Mouse (Mus musculus): ENCODE results near the gene Mgat5. TPM values are rescaled to one million over a fixed set of nuclear protein-coding genes. Genes with fewer than 3 reads are reported as not detected.

Gene Mgat5
- polyA plus RNA-seq, 1 experiment from 2014 or later, result 4.6 TPM

- Histone ChIP-seq H3K4me3 (replicated peaks; ENCODE audit: low read depth, low read length) (no peak overlapping the region), H3K27me3 (ENCODE audit: insufficient read depth, low read length) (no peaks in the 10 kb centered on the region), H3K9me3 (replicated peaks; ENCODE audit: low read length) (no peaks in the 10 kb centered on the region), H3K9ac (ENCODE audit: low read depth, low read length) (no peak overlapping the region), H3K36me3 (ENCODE audit: insufficient read depth, low read length) (no peaks in the 10 kb centered on the region), H3K4me1 (replicated peaks; ENCODE audit: insufficient read depth, low read length) (no peaks in the 10 kb centered on the region), H3K4me2 (ENCODE audit: low read length) (no peak overlapping the region), H3K27ac (no peak overlapping the region)
- ATAC-seq (replicated peaks; ENCODE audit: low FRiP score, low read depth) (no peak), DNase-seq (ENCODE audit: low spot score) (no peak)
- no peak for TF ChIP-seq CTCF (IDR thresholded peaks at IDR 0.05; ENCODE audit: low read depth)
- 83% methylated on average over 8 of the region's 8 CpGs for WGBS
Measured at GRCm38 (mm10) chr1:127169516-127169915, 35.3 kb upstream of the Mgat5 start.

DNA sequence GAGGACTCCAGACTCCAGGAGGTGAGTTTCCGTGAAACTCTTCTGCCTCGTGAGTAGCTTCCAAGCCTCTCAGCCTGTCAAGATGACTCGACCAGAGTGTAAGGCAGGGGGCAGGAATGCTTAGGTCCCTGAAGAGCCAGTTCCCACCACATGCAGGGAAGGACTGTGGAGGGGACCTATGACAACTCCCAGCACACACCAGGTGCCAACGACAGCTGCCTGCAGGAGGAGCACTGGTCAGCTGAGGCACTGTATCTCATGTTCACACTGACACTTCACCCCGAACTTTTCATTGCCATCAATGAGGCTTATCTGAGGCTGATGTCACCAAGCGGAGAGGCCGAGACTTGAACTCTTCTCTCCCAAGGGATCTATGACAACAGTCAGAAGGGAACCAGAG lies 33.5 kb upstream of the Mgat5 start:
- Histone ChIP-seq H3K27me3 (ENCODE audit: insufficient read depth, low read length) (no peaks in the 10 kb centered on the region), H3K9ac (ENCODE audit: low read depth, low read length) (no peak overlapping the region), H3K9me3 (replicated peaks; ENCODE audit: low read length) (no peaks in the 10 kb centered on the region), H3K27ac (no peak overlapping the region), H3K4me3 (replicated peaks; ENCODE audit: low read depth, low read length) (no peak overlapping the region), H3K36me3 (ENCODE audit: insufficient read depth, low read length) (no peaks in the 10 kb centered on the region), H3K4me1 (replicated peaks; ENCODE audit: insufficient read depth, low read length) (no peaks in the 10 kb centered on the region), H3K4me2 (ENCODE audit: low read length) (no peak overlapping the region)
- no peak for ATAC-seq (replicated peaks; ENCODE audit: low FRiP score, low read depth)
- DNase-seq (ENCODE audit: low spot score), result no peak
- WGBS, result 87% methylated on average over 7 of the region's 7 CpGs
- no peak for TF ChIP-seq CTCF (IDR thresholded peaks at IDR 0.05; ENCODE audit: low read depth)

DNA sequence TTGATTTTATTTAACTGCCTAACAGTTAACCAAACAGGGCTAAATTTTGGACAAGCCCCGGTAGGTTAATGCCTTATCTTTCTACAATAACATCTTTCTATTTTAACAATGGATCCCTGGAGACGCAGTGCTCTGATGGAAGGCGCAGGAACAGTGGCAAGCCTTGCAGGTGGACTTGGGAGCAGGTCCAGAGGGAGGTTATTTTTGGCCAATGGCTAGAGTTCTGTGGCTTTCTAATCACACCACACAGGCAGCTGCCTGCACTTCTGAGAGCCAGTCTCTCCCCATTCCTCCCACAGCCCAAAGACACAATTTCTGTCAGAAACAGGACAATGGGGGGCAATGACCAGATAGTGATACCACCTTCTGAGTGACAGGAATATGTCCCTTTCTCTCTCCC lies 31.4 kb upstream of the Mgat5 start:
- WGBS, result 73% methylated on average over 3 of the region's 3 CpGs
- no peak for DNase-seq (ENCODE audit: low spot score)
- Histone ChIP-seq H3K4me2 (ENCODE audit: low read length) (no peak overlapping the region), H3K36me3 (ENCODE audit: insufficient read depth, low read length) (no peaks in the 10 kb centered on the region), H3K27ac (no peak overlapping the region), H3K9ac (ENCODE audit: low read depth, low read length) (no peak overlapping the region), H3K4me1 (replicated peaks; ENCODE audit: insufficient read depth, low read length) (no peaks in the 10 kb centered on the region), H3K4me3 (replicated peaks; ENCODE audit: low read depth, low read length) (no peak overlapping the region), H3K9me3 (replicated peaks; ENCODE audit: low read length) (no peaks in the 10 kb centered on the region), H3K27me3 (ENCODE audit: insufficient read depth, low read length) (no peaks in the 10 kb centered on the region)
- ATAC-seq (replicated peaks; ENCODE audit: low FRiP score, low read depth), result no peak
- TF ChIP-seq CTCF (IDR thresholded peaks at IDR 0.05; ENCODE audit: low read depth), result no peak

- 80% methylated on average over 6 of the region's 6 CpGs for WGBS
- ATAC-seq (replicated peaks; ENCODE audit: low FRiP score, low read depth), result no peak
Measured at GRCm38 (mm10) chr1:127192396-127192795, 12.4 kb upstream of the Mgat5 start.

GRCm38 (mm10) chr1:127199186-127199585 lies 5.6 kb upstream of the Mgat5 start:
- DNase-seq (ENCODE audit: low spot score), result no peak
- no peak for TF ChIP-seq CTCF (IDR thresholded peaks at IDR 0.05; ENCODE audit: low read depth)
- Histone ChIP-seq H3K4me3 (replicated peaks; ENCODE audit: low read depth, low read length) (no peak overlapping the region), H3K9me3 (replicated peaks; ENCODE audit: low read length) (no peaks in the 10 kb centered on the region), H3K27ac (no peak overlapping the region), H3K4me2 (ENCODE audit: low read length) (no peak overlapping the region), H3K4me1 (replicated peaks; ENCODE audit: insufficient read depth, low read length) (no peaks in the 10 kb centered on the region), H3K9ac (ENCODE audit: low read depth, low read length) (no peak overlapping the region), H3K27me3 (ENCODE audit: insufficient read depth, low read length) (no peaks in the 10 kb centered on the region), H3K36me3 (ENCODE audit: insufficient read depth, low read length) (no peaks in the 10 kb centered on the region)
- ATAC-seq (replicated peaks; ENCODE audit: low FRiP score, low read depth), result no peak
- WGBS, result 51% methylated on average over 2 of the region's 2 CpGs

More at GRCm38 (mm10) chr1:127192396-127192795, 12.4 kb upstream of the Mgat5 start:
- Histone ChIP-seq H3K4me2 (ENCODE audit: low read length) (no peak overlapping the region), H3K9me3 (replicated peaks; ENCODE audit: low read length) (no peaks in the 10 kb centered on the region), H3K4me3 (replicated peaks; ENCODE audit: low read depth, low read length) (no peak overlapping the region), H3K27ac (no peak overlapping the region), H3K9ac (ENCODE audit: low read depth, low read length) (no peak overlapping the region), H3K27me3 (ENCODE audit: insufficient read depth, low read length) (no peaks in the 10 kb centered on the region), H3K36me3 (ENCODE audit: insufficient read depth, low read length) (no peaks in the 10 kb centered on the region), H3K4me1 (replicated peaks; ENCODE audit: insufficient read depth, low read length) (no peaks in the 10 kb centered on the region)
- no peak for TF ChIP-seq CTCF (IDR thresholded peaks at IDR 0.05; ENCODE audit: low read depth)
- DNase-seq (ENCODE audit: low spot score), result no peak

- Histone ChIP-seq H3K4me3 (replicated peaks; ENCODE audit: low read depth, low read length) (no peak overlapping the region), H3K4me1 (replicated peaks; ENCODE audit: insufficient read depth, low read length) (0 out of 2 replicates have a peak, but pooled peaks cover 3% of the 10 kb centered on the region), H3K9ac (ENCODE audit: low read depth, low read length) (no peak overlapping the region), H3K27me3 (ENCODE audit: insufficient read depth, low read length) (no peaks in the 10 kb centered on the region), H3K27ac (no peak overlapping the region), H3K36me3 (ENCODE audit: insufficient read depth, low read length) (no peaks in the 10 kb centered on the region), H3K9me3 (replicated peaks; ENCODE audit: low read length) (no peaks in the 10 kb centered on the region), H3K4me2 (ENCODE audit: low read length) (no peak overlapping the region)
- no peak for TF ChIP-seq CTCF (IDR thresholded peaks at IDR 0.05; ENCODE audit: low read depth)
- no peak for DNase-seq (ENCODE audit: low spot score)
- no peak for ATAC-seq (replicated peaks; ENCODE audit: low FRiP score, low read depth)
- 60% methylated on average over 4 of the region's 4 CpGs for WGBS
Measured at GRCm38 (mm10) chr1:127202360-127202759, 2.5 kb upstream of the Mgat5 start.

GRCm38 (mm10) chr1:127203231-127203764 lies 1.5 kb upstream of the Mgat5 start:
- no peak overlapping the region for H3K9ac ChIP-seq (ENCODE audit: low read depth, low read length)
- no peak overlapping the region for H3K4me2 ChIP-seq (ENCODE audit: low read length)
- H3K36me3 ChIP-seq (ENCODE audit: insufficient read depth, low read length), result no peaks in the 10 kb centered on the region
- ATAC-seq (replicated peaks; ENCODE audit: low FRiP score, low read depth), result no peak
- peak; percentile 76 for DNase-seq (ENCODE audit: low spot score)
- H3K27ac ChIP-seq, result no peak overlapping the region
- 0 out of 2 replicates have a peak, but pooled peaks cover 3% of the 10 kb centered on the region for H3K4me1 ChIP-seq (replicated peaks; ENCODE audit: insufficient read depth, low read length)
- no peak overlapping the region for H3K4me3 ChIP-seq (replicated peaks; ENCODE audit: low read depth, low read length)
- 37% methylated on average over 4 of the region's 4 CpGs for WGBS
- H3K27me3 ChIP-seq (ENCODE audit: insufficient read depth, low read length), result no peaks in the 10 kb centered on the region
- no peaks in the 10 kb centered on the region for H3K9me3 ChIP-seq (replicated peaks; ENCODE audit: low read length)
- TF ChIP-seq CTCF (IDR thresholded peaks at IDR 0.05; ENCODE audit: low read depth), result peak; percentile 72
